Mouse (Mus musculus) 3T3-L1 (cell line): ENCODE results near the gene Ccdc88a.
"Not testable (repeated sequence)": the region's sequence is repeated elsewhere in the genome, so short reads cannot be mapped to it uniquely, and the experiment has no call there.

Experiments
- DNase-seq: peaks from one replicate; pipeline ENCODE4 v3.0.0-alpha.2; 2015; ENCODE audit warnings: low read depth, low spot score

The Ccdc88a gene

DNA sequence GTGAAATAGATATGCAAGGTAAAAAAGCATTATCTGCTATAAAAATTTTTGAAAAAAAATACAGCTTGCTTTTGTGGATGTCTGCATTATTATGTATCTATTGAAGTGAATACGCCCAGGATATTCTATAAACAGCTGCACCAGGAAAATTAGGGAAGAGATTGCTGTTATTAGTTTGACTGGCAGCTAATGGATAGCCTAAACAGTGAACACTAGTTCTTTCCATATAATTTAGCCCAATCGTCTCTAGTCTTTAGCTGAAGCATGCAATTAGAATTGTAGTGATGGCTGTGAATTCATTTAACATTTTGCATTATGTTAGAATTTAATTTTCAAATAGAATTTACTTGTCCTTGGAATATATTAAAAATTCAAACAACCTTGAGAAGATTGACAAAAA, 75.3 kb downstream of the Ccdc88a start:
- no peak for DNase-seq

DNA sequence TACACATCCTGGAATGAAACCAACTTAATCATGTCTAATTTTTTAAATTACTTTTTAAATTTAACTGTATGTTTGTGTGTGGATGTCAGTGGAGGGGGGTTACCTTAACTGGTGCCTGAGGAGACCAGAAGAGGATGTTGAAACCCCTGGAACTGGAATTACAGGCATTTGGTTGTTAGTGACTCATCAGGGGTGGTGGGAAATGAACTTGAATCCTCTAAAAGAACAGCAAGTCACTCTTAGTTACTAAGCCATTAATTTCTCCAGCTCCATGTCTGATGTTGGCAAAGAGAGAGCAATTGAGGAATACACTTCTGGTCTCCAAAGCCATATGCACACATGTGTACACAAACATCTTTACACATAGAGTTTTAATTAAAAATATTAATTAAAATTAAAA, 101.2 kb downstream of the Ccdc88a start:
- peak; percentile 71 for DNase-seq

DNA sequence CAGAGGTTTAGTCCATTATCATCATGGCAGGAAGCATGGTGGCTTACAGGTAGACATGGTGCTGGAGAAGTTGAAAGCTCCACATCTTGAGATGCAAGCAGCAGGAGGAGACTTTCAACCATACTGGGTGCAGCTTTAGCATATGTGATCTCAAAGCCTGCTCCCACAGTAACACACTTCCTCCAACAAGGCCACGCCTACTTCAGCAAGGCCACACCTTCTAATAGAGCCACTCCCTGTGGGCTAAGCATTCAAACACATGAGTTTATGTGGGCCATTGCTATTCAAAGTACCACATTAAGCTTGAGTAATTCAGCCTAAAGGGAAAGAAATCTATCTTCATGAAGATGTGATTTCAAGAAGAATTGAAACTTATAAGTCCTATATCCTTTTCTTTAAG, 119.7 kb downstream of the Ccdc88a start:
- DNase-seq: no peak

DNA sequence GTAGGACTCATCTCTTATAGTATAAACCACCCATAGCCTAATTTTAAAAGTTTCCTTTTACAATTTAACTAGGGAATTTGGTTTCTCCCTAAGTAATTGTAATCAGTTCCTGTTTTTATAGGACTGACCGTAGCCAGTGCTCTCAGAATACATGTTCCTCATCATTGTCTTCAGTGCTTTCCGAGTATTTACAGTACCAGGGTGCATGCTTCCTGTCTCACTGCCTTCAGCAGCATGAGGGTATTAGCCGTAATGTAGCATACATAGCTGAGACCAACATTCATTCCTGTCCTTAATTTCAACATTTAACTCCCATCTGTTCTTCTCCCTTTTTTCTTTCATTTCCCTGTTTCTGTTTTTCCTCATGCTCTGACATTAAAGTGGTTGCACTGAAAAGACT, 123.5 kb downstream of the Ccdc88a start:
- DNase-seq: no peak

DNA sequence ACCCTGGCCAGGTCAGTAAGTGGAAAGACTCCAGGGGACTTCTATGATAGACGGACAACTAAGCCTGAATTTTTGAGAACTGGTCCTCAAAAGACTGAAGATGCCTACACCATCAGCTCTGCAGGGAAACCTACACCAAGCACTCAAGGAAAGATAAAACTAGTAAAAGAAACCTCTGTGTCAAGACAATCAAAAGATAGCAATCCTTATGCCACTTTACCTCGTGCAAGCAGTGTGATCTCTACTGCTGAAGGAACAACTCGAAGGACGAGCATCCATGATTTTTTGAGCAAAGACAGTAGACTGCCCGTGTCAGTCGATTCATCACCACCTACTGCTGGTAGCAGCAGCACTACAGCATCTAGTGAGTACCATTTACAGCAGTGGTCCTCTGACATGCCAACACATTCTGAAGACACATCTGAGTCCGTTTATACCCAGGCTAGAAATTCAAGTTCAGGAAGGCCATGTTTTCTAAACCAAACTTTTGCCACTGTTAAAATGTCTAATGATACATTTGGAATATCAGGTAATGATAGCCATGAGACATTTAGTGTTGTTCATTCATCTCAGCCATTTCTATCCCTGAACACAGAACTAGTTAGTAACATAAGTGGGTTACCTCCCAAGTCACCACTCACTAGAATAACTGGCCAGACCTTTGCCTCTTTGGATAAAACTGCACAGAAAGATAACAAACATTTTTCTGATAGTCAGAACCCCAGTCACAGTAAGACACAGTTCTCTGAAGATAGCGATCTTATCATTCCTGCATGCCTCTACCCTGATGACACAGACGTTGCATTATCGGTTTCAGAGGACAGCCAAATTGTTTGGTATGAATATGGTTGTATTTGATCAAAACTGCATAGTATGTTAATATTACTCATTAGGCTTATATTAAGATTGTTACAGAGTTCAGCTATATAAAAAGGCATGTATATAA, 130.8 kb downstream of the Ccdc88a start:
- no peak for DNase-seq

DNA sequence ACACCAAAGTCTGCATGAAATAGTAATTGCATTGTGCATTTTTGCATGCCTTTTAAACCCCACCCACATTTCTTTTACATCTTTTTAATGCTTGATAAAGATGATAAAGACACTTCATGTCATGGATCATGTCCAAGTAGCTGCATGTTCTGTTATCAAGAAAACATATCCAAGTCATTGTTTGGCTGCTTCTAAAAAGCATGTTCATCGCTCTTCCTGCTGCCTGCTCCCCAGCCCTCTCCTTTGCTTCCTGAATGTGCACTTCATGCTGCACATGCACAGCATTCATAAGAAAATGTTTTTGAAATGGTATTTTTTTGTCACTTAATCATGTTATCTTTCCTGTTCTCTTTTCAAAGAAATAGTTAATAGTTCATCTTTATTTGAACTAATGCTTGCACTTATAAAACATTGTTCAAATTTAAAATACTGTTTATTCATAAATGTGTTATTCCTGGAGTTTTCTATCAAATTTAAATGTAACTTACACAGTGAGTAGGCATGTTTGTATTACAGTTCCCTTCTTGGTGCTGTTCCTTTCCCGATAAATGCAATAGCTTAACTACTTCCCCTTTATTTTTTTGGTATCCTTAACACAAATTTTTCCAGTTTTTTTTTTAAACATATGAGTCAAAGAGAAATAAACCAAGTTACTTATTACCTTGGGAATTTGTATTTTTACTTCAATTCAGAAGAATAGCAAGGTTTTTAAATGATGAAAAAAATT, 131.6 kb downstream of the Ccdc88a start:
- DNase-seq: no peak

DNA sequence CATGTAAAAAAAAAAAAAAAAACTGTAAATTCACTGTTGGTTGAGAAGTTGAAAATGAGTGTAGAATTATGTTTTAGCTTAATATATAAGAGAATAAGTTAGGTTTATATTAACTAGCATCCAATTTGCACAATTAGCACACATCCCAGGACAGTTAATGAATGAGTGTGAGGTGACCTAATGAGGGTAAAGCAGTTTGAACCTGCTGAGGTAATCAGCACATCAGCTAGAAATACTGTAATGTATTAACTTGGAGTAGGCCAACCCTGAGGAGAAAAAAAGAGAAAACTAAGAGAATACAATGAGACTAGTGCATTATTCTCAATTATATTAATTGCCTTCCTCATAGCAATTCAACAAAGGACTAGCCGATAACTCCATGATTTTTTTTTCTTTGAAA, 136.0 kb downstream of the Ccdc88a start:
- DNase-seq: no peak

DNA sequence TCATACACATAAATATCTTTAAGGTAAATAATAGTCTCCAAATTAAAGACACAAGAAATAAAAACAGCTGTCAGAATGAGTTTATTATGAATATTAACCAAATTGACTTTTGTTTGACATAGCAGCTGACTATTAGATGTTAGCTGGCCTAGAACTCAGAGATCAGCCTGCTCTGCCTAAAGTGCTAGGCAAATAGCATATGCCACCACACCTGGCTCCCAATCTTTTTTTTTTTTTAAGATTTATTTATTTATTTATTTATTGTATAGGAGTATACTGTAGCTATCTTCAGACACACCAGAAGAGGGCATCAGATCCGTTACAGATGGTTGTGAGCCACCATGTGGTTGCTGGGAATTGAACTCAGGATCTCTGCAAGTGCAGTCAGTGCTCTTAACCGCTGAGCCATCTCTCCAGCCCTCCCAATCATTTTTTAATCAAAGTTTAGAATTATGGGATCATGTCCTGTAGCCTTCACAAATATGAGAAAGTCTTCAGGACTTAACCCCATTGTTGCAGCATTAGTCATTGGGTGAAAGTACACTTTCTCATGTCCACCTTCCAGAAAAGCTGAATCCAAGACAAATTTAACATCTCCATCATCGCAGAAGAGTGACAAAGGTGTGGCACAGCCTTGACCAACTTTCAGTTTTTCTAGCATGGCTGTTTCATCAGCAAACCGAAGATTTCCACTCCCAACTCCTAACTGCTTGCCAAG, 139.5 kb downstream of the Ccdc88a start:
- DNase-seq: peak; percentile 24

DNA sequence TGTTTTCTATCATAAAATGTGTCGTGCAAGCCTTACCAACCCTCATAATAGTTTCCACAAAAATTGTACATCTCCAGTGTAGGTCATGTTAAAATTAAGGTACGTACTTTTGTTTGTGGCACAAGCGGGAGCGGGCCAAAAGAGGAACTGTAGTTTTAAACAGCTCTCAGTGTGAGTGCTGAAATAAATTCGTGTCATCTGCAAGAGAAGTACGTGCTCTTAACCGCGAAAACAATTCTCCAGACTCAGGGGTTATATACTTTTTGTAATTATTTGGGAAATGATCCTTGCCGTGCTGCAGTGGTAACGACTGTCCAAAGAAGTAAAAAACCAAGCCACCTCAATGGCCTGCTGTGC, 140.8 kb downstream of the Ccdc88a start:
- no peak for DNase-seq

DNA sequence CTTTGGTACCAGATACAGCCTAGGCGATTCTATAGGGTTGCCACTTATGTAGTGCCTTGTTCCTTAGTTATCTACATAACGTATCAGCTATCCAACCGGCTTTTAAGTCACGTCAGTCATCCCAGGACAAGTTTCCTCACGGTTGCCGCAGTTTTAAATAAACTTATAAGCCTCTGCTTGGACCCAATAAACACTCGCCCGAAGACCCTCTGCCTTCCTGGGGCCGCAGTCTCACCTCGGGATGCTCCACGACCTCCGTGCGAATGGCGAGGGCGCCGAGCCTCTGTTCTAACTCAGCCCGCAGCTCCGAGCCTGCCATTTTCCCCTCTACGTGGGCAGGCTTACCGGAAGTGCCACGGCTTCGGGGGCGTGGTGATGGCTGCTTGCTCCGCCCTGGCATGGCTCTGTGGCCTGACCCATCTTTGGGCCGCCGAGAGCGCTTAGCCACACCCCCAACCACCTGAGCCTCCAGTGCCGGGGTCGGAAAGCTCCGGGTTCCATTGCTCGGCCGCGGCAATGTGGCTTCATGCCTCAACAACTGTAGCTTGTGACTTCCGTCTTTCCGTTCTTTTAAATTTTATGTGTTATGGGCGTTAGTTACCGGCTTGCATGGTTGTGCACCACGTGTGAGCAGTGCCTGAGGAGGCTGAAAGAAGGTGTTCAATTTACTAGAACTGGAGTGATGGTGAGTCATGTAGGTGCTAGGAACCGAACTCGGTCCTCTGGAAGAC, 141.4 kb downstream of the Ccdc88a start, which contains the start of gene Prorsd1:
Gene Prorsd1, minus strand, starts transcription at position 352 of the 731 bp plus-strand sequence.
- DNase-seq: peak; percentile 93

DNA sequence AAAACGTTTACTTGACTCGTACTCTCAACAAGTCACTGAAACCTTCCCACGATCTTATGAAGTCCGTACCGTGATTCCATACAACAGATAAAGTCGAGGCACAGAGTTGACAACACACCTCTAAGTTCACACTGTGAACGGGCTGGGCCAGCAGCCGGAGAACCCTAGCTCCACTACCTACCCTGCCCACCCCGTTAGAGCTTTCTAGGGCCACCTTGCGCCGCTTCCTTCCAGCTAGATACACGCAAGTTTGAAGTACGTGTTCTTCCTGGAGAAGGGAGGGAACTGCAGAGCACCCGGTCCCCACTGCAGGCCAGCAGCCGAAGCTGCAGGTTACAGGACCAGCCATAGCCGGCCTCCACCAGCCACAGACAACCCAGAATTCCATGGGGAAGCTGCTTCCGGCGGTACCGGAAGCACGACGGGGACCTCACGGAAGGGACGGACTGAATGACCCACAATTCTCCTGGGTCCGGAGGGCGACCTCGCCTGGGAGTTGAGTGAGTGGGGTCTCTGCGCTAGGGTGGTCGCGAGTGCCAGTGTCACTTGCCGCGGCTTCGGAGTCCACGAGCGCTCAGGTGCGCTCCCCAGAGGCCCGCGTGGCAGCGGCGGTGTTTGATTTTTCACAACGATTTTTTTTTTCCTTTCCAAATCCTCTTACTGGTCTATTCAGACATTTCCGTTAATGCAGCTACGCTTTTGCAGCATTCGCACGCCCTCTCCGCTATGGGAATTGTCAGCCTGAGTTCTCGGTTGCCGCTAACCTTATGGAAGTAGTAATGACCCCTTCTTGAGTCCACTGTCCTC, 152.7 kb downstream of the Ccdc88a start, which contains the start of gene Mtif2:
Gene Mtif2, plus strand, starts transcription at position 421 of the 807 bp plus-strand sequence.
- peak; percentile 85 for DNase-seq

DNA sequence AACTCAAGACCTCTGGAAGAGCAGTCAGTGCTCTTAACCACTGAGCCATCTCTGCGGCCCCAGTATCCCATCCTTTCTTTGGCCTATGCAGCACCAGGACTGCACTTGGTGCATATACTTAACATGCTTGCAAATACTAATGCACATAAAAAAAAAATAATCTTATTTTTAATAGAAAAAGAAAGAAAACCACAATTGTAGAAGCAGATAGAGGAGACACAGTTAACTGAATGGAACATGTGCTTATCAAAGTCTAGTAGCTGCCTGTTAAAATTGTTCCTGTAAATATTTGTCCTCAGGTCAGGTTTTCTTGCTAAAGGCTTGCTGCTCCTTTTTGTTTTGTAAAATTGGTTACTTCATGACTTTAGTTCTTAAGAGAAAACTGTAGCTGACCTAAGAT, 164.7 kb downstream of the Ccdc88a start:
- DNase-seq: no peak

DNA sequence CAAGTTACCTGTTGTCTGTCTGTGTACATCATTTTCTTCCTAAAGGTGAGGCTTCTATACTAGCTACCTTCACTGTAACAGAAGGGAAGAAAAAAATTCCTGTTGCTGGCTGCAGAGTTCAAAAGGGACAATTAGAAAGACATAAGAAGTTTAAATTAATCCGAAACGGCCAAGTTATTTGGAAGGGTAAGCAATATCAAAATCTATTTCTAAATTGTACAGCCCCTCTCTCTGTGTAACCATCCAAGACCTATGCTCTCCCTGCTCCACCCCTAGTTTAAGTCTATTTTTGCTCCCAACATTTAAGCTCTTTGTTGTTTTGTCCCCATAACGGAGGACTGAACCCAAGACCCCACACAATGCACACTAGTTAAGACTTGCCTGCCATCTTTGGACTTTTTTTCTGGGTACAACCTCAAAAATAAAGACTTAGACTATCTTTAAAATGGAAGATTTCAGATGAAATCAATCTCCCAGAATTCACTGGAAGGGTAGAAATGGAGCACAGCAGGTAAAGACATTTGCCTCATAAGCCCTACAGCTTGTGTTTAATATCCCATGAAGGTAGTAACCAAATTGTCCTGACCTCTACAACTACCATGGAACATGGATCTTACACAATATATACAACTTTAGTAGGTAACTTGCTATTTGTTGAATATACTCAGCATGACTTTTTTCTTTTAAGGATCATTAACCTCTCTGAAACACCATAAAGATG, 170.9 kb downstream of the Ccdc88a start:
- peak; percentile 6 for DNase-seq

DNA sequence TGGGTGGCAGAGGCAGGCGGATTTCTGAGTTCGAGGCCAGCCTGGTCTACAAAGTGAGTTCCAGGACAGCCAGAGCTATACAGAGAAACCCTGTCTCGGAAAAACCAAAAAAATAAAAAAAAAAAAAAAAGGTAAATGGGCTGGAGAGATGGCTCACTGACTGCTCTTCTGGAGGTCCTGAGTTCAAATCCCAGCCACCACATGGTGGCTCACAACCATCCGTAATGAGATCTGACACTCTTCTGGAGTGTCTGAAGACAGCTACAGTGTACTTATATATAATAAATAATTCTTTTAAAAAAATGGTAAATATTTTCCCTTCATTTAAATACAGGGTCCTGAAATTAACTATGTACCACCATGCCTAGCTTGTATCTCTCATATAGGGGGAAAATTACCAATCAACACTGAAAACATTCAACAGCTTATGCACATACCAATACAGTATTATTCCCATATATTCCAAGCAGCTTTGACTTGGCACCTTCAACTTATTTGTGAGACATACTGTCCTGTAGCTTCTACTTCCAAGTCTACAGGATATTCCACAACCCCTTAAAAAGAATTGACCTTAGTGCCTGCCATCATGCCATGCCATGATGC, 171.8 kb downstream of the Ccdc88a start:
- not testable (repeated sequence) for DNase-seq

DNA sequence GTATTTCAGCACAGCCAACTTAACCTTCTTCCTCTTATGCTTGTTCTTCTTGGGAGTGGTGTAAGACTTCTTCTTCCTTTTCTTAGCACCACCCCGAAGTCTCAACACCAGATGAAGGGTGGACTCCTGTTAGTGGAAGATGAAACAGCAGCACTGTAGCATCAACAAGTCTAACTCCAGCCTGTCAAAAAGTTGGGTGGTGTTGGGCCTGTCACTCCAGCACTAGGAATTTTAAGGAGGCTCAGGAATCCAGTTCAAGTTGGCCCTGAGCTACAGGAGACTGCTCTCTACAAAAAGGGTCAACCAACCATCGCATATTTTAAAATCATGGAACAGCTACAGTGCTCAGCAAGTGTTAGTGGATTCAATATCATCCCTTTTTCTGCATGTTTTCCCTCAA, 172.8 kb downstream of the Ccdc88a start:
- peak; percentile 11 for DNase-seq

DNA sequence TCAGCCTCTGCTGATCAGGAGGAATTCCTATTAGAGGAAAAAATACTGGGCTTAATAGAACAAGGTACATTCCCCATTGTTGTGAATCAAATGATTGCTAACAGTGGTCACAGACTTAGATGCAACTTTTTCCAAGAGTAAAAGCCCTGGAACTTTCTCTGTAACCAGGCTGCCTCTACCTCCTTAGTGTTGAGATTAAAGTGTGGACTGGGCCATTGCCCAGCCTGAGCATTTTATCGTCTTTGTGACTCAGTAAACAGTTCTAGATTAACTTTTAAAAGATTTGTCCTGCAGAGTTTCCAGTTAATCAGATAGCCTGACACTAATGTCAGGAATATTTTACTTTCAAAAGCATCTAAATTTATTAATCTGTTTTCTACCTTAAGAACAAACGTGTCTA, 173.3 kb downstream of the Ccdc88a start:
- DNase-seq: peak; percentile 14

DNA sequence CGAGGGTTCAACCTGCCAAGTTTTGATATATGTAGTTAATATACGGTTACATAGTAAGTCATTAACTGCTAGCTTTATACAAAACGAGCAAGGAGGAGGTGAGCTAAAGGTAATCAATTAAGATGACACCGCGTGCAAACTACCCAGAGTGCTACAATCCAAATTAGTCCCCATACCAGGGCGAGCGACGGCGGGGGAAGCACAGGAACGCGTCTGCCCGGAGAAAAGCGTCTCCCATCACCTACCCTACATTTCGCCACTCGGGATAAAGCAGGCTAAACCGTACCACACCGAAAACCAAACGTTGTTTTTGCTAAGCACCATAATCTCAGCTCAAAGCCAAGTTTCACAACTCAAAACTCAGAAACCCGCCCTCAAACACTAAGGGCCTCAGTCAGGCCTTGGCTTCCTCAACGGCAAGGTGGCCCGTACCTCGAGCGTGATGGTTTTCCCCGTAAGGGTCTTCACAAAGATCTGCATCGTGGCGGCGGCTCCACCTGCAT, 173.8 kb downstream of the Ccdc88a start:
- no peak for DNase-seq

DNA sequence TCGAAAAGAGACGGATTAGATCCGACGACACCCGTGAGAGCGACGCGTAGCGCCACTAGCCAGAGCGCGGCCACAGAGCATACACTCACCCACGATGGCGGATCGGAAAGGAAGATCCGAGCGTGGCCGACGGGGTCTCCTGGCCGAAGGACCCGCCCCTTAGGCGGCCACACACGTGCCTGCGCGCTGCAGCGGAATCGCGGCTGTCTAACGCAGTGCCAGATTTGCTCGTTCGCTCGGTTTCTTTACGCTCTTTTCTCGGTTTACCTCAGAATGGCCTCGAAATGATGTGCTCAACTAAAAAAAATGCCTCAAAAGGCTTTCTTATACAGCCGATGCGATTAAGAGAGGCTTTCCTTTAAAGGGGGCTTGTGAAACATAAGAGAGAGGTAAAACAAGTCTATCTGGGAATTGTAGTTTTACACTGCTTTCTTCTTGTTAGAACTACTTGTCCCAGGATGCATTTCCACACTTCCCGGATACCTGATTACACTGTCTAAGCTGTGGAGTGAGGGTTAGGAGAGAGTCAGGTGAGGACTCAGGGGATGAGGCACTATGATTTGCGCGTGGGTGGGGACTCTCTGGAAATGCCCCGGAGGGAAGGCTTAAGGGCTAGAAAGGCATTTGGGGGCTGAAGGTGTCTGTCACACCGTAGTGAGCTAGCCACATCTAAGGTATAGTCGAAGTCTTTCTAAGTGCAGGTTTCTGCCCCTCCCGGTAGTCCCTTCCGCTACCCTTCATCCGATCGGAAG, 174.5 kb downstream of the Ccdc88a start, which contains the start of the genes Clhc1 and Rps27a:
Gene Clhc1, plus strand, starts transcription at position 199 of the 752 bp plus-strand sequence.
Gene Rps27a, minus strand, starts transcription at position 358 of the 752 bp plus-strand sequence.
- peak; percentile 91 for DNase-seq
